Mouse (Mus musculus): ENCODE results near the gene Abca1.

Abca1 gene

DNA sequence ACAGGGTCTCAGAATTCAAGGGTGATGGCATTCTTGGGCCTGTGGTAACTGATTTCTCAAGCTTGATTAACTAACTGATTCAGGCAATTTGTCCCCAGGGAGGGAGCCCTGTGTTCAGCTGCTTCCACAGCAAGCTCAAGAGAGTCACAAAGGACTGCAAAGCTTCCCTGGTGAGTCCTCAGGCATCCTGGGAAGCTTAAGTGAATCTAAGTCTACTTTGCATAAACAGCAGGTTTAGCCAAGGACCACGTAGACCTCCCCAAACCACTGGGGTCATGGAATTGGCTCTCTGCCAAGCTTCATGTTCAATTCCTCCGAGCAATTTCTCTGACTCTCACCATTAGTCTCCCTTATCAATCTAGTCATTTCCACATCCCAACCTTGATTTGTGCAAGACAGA lies 12.2 kb downstream of the Abca1 start:
- no peak for DNase-seq

DNA sequence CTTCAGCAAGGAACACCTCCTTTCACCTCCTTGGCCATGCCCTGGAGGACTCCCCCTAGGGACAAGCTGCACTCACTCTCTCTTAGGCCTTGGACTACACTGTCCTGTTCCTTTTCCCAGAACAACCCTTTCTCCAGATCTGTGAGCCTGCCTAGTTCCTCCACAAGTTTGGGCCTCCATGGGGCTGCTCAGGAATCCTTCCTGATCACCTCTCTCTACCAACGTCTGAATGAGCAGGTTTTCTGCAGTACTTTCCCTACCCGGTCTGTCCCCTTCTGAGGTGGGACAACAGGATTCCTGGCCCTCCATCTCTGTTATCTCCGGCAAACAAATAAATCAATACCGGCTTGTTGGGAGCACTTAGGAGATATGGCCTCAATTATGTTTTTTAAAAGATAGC lies 12.6 kb downstream of the Abca1 start:
- DNase-seq = no peak

DNA sequence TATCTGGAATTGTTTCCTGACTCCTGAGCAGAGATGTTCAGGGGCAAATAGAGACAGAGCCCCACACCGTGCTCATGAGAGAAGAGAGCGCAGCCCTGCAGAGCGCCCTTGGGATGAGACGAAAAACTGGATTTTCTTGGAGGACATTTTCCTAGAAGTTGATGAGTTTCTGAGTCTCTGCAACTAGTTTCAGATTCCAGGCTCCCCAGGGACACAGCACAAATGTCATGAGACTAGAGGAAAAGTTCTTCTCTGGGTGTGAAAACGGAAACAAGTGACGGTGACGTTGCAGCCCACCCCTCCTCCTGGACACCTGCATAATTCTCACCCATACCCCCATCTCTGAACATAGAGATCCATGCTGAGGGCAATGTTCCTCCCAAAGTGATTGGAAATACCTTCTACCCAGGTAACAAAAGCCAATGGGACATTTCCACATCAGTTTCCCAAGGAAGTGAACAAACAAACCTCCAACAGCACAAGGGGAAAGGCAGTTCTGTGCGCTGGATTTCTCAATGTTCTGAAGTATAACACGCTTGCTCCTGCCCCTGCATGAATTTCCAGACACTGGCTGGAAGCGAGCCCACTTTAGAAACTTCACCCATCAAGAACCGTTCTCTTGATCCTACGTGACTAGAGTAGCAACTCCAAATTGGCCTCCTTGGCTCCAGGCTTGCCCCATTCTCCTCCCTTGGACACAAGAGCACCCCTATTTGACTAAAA lies 13.3 kb downstream of the Abca1 start:
- DNase-seq = no peak

DNA sequence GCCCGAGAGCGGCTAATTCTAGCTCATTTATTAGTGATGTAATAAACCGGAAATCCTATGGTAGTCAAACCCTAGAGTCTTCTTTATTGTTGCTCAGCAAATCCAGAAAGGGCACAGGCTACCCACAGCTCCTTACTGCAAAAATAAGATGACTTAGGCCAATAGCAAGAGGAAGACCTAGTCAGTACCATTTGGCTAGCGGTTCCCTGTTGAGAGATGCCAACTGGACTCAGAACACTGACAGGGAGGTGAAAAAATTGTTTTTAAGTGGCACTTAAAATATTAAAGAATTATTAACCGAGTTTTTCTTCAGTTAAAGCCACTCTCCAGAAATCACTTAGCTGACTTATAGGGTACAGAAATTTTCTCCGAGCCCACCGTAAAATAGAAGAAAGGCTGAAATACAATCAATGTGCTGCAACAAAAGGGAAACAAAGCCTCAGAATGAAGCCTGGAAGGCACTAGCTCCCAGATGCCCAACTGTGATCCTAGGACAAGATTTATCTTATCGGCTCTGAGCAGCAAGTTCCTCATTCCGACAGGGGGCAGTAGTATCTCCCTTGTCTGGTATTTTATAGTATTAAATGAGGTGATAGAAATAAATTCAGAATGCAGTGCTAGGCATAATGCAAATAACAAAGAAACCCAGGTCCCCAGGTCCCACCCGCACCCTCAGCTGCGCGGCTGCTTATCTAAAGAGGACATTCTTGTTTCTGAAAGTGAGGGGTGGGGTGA lies 14.1 kb downstream of the Abca1 start:
- no peak for DNase-seq

DNA sequence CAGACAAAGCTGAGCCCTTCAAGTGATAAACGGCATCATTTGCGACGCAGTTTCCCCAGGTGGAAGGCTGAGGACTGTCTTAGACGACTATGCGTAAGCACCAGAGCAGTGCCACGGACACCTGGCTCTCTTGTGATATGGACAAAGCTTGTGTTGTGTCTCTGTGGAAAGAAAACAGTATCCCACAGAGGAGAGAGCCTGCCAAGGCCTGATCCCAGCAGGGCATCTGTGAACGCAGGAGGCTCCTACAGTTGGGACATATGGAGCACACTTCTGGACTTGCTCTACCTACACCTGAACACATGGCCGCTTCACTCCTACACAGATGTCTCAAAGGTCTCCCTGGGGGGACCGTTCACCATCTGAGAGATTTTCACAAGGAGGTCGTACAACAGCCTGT lies 15.1 kb downstream of the Abca1 start:
- no peak for DNase-seq

DNA sequence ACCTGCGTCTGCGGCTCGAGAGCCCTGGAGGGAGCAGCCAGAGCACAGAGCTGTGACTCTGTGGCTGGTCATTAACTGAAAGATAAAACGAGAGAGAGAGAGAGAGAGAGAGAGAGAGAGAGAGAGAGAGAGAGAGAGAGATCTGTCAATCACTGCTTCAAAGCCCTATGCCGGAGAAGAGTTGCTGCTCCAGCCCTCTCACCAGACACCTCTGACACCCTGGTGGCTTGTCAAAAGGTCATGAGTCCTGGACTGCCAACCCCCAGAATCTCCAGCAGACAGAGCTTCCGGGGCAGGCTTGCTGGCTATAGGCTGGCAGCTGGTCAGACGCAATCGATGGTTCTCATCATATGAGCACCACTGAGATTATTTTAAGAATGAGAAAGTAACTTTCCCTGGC lies 15.7 kb downstream of the Abca1 start:
- DNase-seq = no peak

DNA sequence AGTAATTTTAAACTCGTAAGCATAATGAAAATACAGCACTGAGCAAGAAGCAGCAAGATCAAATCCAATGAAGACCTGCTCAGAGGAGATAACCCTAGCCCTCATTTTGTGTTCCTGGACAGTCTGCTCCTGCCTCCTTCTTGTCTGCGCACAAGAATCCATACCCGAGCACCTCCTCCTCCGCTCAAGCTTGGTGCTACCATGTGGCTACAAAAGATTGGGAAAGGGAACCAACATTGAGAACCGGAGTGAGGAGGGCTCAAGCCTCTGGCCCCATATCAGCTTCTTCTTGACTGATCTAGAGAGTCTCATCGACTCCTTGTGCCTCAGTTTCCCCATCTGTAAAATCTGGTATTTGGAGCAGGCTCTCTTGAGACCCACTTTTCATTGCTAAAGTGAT lies 19.0 kb downstream of the Abca1 start:
- no peak for DNase-seq

DNA sequence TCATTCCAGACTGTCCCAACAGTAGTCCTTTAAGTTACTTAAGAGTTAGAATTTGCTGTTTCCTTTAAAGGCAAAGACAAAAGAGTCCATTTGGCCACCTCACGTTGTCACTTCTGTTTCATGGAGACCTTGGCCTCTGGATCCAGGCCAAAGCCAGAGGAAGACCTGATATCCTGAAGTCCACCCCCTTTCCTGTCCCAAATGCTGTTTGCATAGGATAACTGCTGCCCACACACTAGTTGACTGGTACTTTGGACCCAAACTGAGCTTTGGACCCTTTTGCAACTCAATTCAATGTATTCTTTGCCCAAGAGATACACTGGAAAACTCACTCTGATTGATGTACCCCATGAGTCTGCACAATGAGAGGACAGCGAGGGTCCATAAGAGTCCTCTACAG lies 20.2 kb downstream of the Abca1 start:
- DNase-seq = no peak

DNA sequence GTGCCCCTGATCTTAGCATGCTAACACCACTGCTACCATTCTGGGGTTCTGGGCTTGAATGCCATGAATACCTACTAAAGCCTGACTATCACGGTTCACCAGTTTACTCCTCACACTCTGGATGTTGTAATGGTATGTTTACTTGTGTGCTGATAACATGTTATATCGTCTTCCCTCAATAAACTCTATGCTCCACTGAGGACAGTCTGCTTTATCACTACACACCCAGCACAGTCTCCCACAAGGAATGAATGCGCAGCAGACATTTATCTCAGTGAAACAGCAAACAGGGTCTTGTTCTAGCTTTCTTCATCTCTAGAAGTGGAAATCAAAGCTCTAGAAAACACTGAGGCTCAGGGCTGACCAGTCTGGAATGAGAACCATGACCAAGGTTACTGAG lies 20.7 kb downstream of the Abca1 start:
- no peak for DNase-seq

DNA sequence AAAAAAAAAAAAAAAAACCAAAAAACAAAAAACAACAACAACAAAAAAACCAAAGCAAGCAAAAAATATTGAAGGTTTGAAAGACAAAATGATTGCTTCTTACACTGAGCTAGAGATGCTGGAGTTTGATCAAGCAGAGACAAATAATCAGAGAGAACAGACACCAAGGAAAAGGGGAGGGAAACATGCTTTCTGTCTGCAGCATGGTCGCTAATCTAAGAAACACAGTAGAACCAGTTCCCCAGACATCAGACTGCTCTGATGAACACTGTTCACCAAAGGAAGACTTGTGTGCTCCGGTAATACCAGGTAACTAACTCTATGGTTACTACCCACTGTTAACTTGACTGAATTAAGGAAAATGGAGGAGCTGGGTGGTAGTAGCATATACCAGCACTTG lies 22.6 kb downstream of the Abca1 start:
- DNase-seq = no peak

DNA sequence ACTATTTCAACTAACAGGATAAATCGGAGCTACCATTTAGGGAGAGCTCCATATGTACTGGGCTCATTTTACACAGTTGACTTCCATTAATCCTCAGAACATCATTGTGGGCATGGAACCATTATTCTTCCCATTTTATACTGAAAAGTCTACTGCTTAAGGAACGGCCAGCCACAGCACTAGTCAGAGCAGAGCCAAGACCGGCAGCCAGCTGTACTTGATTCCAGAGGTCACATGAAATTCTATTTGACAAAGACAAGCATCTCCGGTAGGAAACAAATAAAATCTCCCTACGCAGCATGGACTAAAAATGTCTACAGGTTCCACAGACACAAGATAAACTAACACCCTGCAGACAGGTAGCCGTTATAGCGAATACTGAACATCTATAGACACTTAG lies 24.9 kb downstream of the Abca1 start:
- no peak for DNase-seq

DNA sequence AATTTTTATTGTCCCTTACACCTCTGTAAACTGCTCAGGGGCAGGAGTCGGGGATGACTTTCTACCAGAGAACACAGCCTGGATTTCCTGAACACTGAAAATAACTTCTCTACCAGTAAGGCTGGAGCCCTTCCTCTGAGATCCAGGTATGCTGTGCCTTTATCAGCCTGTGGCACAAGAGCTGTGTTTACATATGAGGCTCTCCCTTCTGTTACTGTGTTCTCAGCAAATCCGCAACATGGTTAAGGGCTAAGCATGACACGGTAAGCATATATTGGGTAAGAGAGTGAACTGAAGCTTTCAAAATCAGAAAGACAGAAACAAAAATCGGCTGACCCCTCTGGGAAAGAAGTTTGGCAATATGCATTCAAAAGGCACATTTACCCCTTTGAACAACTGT lies 25.7 kb downstream of the Abca1 start:
- no peak for DNase-seq

DNA sequence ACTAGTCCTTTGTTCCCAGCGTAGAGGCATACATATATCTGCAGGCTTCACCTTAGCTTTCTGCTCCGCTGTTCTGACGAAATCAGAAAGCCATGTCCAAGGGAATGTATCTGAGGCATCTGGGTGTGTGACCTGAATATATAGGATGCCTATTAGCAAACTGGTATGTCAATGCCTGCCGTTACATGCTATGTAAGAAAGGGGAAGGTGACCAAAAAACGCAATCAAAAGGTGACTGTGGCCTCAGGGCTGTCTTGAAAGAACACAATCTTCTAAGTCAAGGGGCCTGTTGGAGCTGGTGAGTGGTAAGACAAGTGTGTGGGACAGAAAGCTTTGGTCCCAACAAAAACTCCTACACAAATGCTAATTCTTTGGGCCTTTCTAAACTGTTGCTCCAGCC lies 28.2 kb downstream of the Abca1 start:
- no peak for DNase-seq

DNA sequence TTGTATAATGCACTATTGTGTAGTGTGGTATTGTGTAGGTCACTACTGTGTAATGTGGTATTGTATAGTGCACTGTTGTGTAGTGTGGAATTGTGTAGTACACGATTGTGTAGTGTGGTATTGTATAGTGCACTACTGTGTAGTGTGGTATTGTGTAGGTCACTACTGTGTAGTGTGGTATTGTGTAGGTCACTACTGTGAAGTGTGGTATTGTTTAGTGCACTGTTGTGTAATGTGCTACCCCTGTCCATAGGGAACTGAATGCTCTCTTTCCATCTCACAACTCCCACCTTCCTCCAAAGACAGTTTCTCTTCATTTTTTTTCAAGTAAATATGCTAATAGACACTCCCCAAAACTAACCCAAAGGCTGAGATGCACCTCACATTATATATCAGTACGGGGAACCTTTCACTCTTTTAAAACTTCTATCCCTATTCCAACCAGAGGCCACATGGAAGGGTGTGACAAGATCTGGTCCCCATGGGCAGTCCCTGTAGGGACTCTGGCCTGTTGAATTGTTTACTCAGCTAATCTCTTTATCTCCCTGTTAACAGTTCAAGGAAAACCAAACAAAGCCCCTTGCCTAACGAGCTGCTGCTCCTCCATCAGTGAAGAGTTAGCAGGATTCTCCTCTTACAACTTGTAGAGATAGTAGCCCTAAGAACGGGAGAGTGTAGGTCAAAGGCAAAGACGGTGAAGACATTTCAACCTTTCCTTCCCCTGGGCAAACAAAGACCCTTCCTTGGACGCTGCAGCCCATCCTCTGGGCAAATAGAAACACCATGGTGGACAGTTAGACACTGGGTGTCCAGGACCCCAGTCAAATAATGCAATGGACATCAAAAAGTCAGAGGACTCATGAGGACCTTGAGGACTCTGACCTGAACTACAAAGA lies 28.8 kb downstream of the Abca1 start:
- DNase-seq = no peak

DNA sequence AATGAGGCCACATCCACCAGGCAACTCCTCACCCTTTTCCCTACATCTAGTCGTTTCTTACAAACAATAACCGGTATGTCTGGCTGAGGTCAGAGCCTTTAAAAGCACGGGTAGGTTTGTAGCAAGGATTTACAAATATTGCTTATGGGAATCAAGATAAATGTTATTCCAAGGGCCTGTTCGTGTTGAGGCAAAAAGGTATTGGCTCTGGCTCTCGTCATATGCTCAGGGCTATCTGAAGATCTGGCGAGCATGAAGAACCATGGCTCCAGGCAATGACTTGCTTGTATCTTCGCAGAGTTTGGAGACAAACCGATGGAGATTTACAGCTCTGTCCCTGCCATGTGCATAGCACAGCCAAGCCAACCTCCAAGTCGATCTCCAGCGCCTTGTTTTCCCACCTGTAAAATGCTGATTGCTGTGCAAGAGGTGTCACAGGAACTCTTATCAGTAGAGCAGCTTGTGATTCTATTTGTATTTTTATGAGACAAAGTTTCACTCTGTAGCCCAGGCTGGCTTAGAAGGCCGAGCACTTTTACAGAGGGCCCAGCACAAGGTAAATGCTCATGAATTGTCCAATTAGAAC lies 29.9 kb downstream of the Abca1 start:
- no peak for DNase-seq

DNA sequence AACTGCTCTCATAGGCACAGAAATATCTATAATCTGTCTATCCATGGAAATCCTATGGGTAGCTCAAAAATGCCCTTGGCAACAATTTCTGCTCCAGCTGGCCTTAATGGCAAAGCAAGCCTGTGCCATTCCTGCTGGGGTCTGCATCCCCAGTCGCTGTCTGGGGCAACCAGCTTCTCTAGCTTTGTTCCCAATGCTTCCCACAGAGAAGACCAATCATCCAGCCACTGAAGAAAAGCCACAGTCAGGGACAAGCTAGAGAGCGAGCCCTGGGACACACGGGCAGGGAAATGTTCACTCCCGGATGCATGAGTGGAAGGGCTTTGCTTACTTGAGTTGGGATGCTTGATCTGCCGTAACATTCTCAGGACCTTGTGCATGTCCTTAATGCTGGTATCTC lies 32.4 kb downstream of the Abca1 start:
- no peak for DNase-seq

DNA sequence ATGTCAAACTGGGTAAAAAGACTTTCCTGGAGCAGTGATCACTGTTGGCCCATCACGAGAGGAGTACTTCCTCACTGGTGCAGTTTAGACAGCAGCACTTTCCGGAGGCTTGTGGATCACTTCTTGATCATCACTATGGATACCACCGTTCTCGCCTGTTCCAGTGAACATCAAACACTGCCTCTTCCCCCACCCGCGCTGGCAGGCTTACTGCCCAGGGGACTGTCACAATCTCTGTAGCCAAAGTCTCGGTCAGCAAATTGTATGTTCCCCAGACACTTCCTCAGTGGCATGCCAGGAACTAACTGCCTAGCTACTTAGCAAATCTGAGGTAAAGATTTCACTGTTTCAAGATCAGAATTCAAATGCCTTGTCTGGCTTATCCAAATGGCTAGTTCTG lies 32.9 kb downstream of the Abca1 start:
- DNase-seq = no peak

DNA sequence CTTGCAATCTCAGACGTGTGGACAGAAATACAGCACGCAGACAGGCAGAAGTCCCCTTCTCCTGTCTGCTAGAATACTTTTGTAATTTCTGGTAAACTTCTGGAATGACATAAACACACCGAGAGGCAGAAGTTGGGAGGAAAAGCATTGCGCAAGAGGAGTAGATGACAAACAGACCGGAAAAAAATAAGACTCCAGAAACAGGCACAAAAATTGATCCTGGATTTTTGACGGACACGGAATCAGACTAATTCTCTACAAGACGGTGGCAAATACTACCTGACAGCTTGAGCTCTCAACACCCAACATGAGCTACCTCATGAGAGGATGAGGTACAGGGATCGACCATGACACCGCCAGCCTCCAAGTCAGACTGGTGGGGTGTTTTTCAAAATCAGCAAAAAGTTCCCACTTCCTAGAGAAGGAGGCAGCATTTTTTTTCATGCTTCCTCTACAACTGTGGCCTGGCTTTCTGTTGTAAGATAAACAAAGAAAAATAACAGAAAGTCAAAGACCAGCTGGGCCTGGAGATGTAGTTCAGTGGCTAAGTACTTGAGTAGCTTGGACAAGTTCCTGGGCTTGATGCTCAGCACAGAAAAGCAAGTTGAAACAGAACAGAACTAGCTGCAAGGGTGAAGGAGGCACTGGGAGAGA lies 34.7 kb downstream of the Abca1 start:
- no peak for DNase-seq

DNA sequence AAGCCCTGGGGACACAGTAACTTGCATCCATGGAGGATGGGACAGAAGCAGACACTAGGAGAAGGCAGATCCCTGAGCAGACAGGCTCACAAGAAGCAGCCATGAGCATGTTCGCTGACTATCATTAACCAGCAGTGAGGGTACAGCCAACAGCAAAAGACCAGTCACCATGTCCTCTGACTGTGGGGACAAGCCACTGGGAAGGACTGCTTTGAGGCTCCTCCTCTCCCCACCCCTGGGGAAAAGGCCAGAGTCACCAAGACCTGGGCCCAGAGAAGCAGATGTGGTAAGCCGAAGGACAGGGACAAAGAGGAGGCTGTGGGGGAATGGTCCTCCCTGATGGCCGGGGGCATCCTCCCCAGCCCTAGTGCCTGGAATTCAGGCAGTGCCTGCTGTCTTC lies 37.4 kb downstream of the Abca1 start:
- no peak for DNase-seq

DNA sequence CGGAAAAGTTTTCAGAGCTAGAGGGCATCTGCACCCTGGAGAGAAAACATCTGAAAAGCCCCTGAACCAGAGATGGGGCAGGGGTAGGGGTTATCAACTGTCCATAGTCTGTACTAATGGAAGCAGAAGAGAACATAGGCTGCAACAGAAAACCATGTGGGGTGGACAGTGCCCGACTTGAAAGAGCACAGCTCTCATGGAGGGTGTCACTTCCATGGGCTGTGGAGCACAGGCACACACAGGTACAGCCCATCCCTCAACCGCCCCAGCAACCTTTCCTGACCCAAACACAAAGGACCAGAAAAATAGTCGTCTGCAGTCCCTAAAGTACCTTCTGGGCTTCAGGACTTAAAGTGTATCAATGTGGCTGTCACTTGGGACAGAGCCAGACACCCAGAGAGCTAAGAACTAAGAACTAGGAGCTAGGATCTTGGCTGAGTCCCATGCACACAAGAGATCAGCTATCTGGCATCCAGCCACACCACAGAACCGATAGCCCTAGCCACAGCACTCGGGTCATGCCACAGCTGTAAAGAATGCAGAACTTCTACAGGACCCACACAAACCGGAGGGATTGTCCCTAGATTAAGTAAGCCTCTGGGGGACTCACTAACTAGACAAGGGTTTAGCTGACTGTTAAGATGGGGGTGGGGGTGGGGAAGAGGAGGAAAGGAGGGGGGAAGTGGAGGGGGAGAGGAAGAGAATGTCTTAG lies 38.0 kb downstream of the Abca1 start:
- DNase-seq = no peak

DNA sequence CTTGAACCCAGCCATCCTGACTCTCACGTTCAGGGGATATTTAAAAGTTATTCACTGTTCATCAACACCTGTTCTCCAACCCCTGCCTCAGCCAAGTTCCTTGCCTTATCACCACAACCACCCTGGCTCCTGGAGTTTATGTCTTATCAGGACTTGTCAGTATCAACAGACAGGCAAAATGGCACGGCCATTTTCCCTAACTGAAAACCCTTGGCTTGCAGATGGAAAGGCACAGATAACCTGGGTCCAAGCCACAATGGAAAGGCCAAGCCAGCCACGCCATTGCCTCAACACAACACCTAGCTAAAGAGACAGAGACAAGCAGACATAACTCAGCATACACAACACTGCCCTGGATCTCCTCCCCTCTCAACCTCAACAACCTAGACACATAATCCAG lies 38.6 kb downstream of the Abca1 start:
- DNase-seq = no peak

DNA sequence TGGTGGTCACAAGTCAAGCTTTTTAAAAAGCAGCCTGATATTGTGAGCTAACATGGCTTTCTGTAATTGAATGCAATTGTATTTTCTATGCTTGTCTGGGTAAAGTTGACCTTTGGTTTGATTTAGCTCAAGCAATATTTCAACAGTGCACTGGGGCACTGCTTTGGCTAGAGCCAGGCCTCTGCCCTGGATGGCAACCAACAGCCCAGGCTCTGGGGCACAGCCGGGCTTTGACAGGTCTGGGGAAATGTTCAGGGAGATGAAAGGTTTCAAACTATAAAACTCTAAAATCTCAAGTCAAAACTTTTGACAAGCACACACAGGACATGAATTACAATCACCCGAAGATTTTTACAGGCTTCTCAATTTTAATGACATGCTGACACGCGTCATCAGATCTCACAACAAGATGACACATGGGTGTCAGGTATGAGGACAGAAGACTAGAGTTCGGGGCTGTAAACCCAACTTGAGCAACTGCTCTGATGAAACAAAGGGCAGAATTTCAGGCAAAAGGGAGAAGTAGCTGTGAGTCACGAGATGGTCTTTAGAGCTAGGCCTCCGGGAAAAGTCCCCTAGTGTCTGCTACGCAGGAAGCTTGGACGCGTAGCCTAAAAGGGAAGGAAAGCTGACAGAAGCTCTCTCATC lies 39.5 kb downstream of the Abca1 start:
- no peak for DNase-seq
